Mouse (Mus musculus) midbrain, postnatal 0 days (tissue): ENCODE data around the gene Tcp11. TPM values are rescaled to one million over a fixed set of nuclear protein-coding genes. Genes with fewer than 3 reads are reported as not detected.
A peak's percentile ranks its signal among the peaks of the same experiment; 100 is the strongest.

Experiments
- ATAC-seq: fragments of 200-750 bp; cut with Nextera tagmentation; 2 replicates; pipeline ENCODE4 v1.8.0; 2017; ENCODE audit warnings: moderate number of reproducible peaks, mild to moderate bottlenecking, moderate TSS enrichment, moderate library complexity; ENCODE audit not compliant: low FRiP score
- DNase-seq: peaks from one replicate; pipeline ENCODE4 v3.0.0-alpha.2; 2015; ENCODE audit warnings: low spot score
- H3K27ac ChIP-seq: fragments of 300-500 bp; sonication (generic); 2 replicates; pipeline ENCODE4 v1.5.1; 2014; ENCODE audit warnings: low read depth, mild to moderate bottlenecking, low read length, mixed read lengths
- H3K27me3 ChIP-seq: fragments of 300-500 bp; sonication (generic); 2 replicates; pipeline ENCODE4 v1.6.1; 2014; ENCODE audit warnings: low read length, control low read depth, mixed read lengths; ENCODE audit not compliant: insufficient read depth
- H3K36me3 ChIP-seq: fragments of 300-500 bp; sonication (generic); 2 replicates; pipeline ENCODE4 v1.6.1; 2014; ENCODE audit warnings: low read length, control low read depth, mixed read lengths; ENCODE audit not compliant: insufficient read depth
- H3K4me1 ChIP-seq: fragments of 300-500 bp; sonication (generic); 2 replicates; pipeline ENCODE4 v1.6.1; 2014; ENCODE audit warnings: mild to moderate bottlenecking, control low read depth, antibody characterized with exemption, low read length, mixed read lengths; ENCODE audit not compliant: insufficient read depth
- H3K4me2 ChIP-seq: fragments of 300-500 bp; sonication (generic); 2 replicates; pipeline ENCODE4 v1.6.1; 2014; ENCODE audit warnings: low read depth, mild to moderate bottlenecking, low read length, mixed read lengths; ENCODE audit not compliant: poor library complexity, severe bottlenecking
- H3K4me3 ChIP-seq: fragments of 300-500 bp; sonication (generic); 2 replicates; pipeline ENCODE4 v1.5.1; 2014; ENCODE audit warnings: low read depth, mild to moderate bottlenecking, low read length, moderate library complexity
- H3K9ac ChIP-seq: fragments of 300-500 bp; sonication (generic); replicated peaks from 2 replicates; pipeline ENCODE4 v1.6.1; 2014; ENCODE audit warnings: mild to moderate bottlenecking, low read length, moderate library complexity, mixed read lengths; ENCODE audit not compliant: poor library complexity, severe bottlenecking
- H3K9me3 ChIP-seq: fragments of 300-500 bp; sonication (generic); 2 replicates; pipeline ENCODE4 v1.6.1; 2016; ENCODE audit warnings: low read length, control low read depth
- CTCF ChIP-seq: IDR thresholded peaks from 2 replicates; pipeline ENCODE4 v1.5.1; 2016; ENCODE audit warnings: antibody characterized with exemption, mild to moderate bottlenecking
- WGBS: fragments of 180-500 bp; shearing (Covaris S2); extraction: QIAGEN DNeasy Blood & Tissue Kit; methylation state at CpG from one replicate; pipeline ENCODE4 v1.1.7; 2014; 5-methylcytosine and 5-hydroxymethylcytosine counted together
- polyA plus RNA-seq: library from polyadenylated mRNA; unstranded; fragments of >200 nt; fragmentation: Nextera tagmentation; extraction: Ambion mirVana; gene quantifications from 2 replicates; pipeline ENCODE4 v1.2.1, GENCODE M21; 2015
- total RNA-seq: library from RNA; depleted of rRNA; stranded (reverse); fragments of >200 nt; gene quantifications from 2 replicates; pipeline ENCODE4 v1.2.3, GENCODE M21; 2014; rRNA removed

Gene Tcp11
- total and polyA plus RNA-seq, 2 experiments from 2014 or later = 2.5 to 8.2 TPM

GRCm38 (mm10) chr17:28022854-28023655 is 57.4 kb downstream of the Tcp11 start:
- no peaks in the 10 kb centered on the region for H3K36me3 ChIP-seq
- H3K4me2 ChIP-seq = no peak overlapping the region
- peak overlapping the region; percentile 68 for H3K27ac ChIP-seq
- H3K27me3 ChIP-seq = no peaks in the 10 kb centered on the region
- TF ChIP-seq CTCF = no peak
- DNase-seq (no peak), ATAC-seq (no peak)
- no peaks in the 10 kb centered on the region for H3K9me3 ChIP-seq
- no peak overlapping the region for H3K4me3 ChIP-seq
- peaks cover 14% of the 10 kb centered on the region for H3K4me1 ChIP-seq
- WGBS = 76% methylated on average over 22 of the region's 22 CpGs
- no peak overlapping the region for H3K9ac ChIP-seq

GRCm38 (mm10) chr17:28021911-28022310 is 58.5 kb downstream of the Tcp11 start:
- 0 out of 2 replicates have a peak, but pooled peaks have one; percentile 25 for ATAC-seq
- Histone ChIP-seq H3K27ac (peak overlapping the region; percentile 68; the same call in 1 of the 2 replicates), H3K9me3 (no peaks in the 10 kb centered on the region), H3K4me3 (no peak overlapping the region), H3K9ac (no peak overlapping the region), H3K27me3 (no peaks in the 10 kb centered on the region), H3K36me3 (no peaks in the 10 kb centered on the region), H3K4me2 (no peak overlapping the region), H3K4me1 (peaks cover 16% of the 10 kb centered on the region)
- peak; percentile 69 for DNase-seq
- no peak for TF ChIP-seq CTCF
- 49% methylated on average over 10 of the region's 10 CpGs for WGBS

GRCm38 (mm10) chr17:28019785-28020696 is 60.4 kb downstream of the Tcp11 start:
- Histone ChIP-seq H3K36me3 (no peaks in the 10 kb centered on the region), H3K4me1 (peaks cover 13% of the 10 kb centered on the region; the same call in 1 of the 2 replicates), H3K9me3 (no peaks in the 10 kb centered on the region), H3K4me3 (no peak overlapping the region), H3K27ac (no peak overlapping the region), H3K27me3 (no peaks in the 10 kb centered on the region), H3K4me2 (no peak overlapping the region), H3K9ac (no peak overlapping the region)
- TF ChIP-seq CTCF = no peak
- WGBS = 73% methylated on average over 20 of the region's 21 CpGs
- DNase-seq (no peak), ATAC-seq (no peak)

- H3K9ac ChIP-seq = no peak overlapping the region
- H3K27ac ChIP-seq = peak overlapping the region; percentile 4; the same call in 1 of the 2 replicates
- DNase-seq = no peak
- H3K4me2 ChIP-seq = no peak overlapping the region
- no peak overlapping the region for H3K4me3 ChIP-seq
- H3K9me3 ChIP-seq = no peaks in the 10 kb centered on the region
- no peaks in the 10 kb centered on the region for H3K36me3 ChIP-seq
- ATAC-seq = no peak
- 35% methylated on average over 11 of the region's 11 CpGs for WGBS
- no peaks in the 10 kb centered on the region for H3K27me3 ChIP-seq
- no peak for TF ChIP-seq CTCF
- peaks cover 13% of the 10 kb centered on the region; the same call in 1 of the 2 replicates for H3K4me1 ChIP-seq
These were observed 61.7 kb downstream of the Tcp11 start for GRCm38 (mm10) chr17:28018776-28019175.

- peaks cover 17% of the 10 kb centered on the region for H3K4me1 ChIP-seq
- H3K4me3 ChIP-seq = no peak overlapping the region
- WGBS = 33% methylated on average over 6 of the region's 6 CpGs
- no peak overlapping the region for H3K4me2 ChIP-seq
- H3K36me3 ChIP-seq = no peaks in the 10 kb centered on the region
- TF ChIP-seq CTCF = no peak
- no peaks in the 10 kb centered on the region for H3K9me3 ChIP-seq
- no peaks in the 10 kb centered on the region for H3K27me3 ChIP-seq
- peak overlapping the region; percentile 4; the same call in 1 of the 2 replicates for H3K27ac ChIP-seq
- DNase-seq (no peak), ATAC-seq (no peak)
- H3K9ac ChIP-seq = no peak overlapping the region
These were observed 62.1 kb downstream of the Tcp11 start for GRCm38 (mm10) chr17:28018344-28018743.

Other genes with a start within 250 kb of the Tcp11 start
- 112 and 140 TPM in 2 replicates for gene Snrpc, start 242.5 kb downstream of the Tcp11 start, total RNA-seq
- 210 and 216 TPM in 2 replicates for gene Snrpc, start 242.5 kb downstream of the Tcp11 start, polyA plus RNA-seq
- gene Uhrf1bp1, start 224.2 kb downstream of the Tcp11 start, total RNA-seq = 18.0 and 19.9 TPM in 2 replicates
- 3.9 and 4.5 TPM in 2 replicates for gene Uhrf1bp1, start 224.2 kb downstream of the Tcp11 start, polyA plus RNA-seq
- gene Anks1, start 171.3 kb downstream of the Tcp11 start, total RNA-seq = 109 and 112 TPM in 2 replicates
- gene Anks1, start 171.3 kb downstream of the Tcp11 start, polyA plus RNA-seq = 44.1 and 45.9 TPM in 2 replicates
- gene Taf11, start 170.8 kb downstream of the Tcp11 start, total RNA-seq = 18.1 and 21.0 TPM in 2 replicates
- gene Taf11, start 170.8 kb downstream of the Tcp11 start, polyA plus RNA-seq = 49.7 and 59.9 TPM in 2 replicates
- 19.9 and 24.7 TPM in 2 replicates for gene Scube3, start 61.5 kb upstream of the Tcp11 start, total RNA-seq
- 3.1 and 3.9 TPM in 2 replicates for gene Scube3, start 61.5 kb upstream of the Tcp11 start, polyA plus RNA-seq
- gene Zfp523, start 96.5 kb upstream of the Tcp11 start, total RNA-seq = 65.4 and 81.7 TPM in 2 replicates
- 38.7 and 40.0 TPM in 2 replicates for gene Zfp523, start 96.5 kb upstream of the Tcp11 start, polyA plus RNA-seq
- 6.7 and 8.5 TPM in 2 replicates for gene Def6, start 127.1 kb upstream of the Tcp11 start, total RNA-seq
- 7.4 and 8.3 TPM in 2 replicates for gene Def6, start 127.1 kb upstream of the Tcp11 start, polyA plus RNA-seq
- gene Ppard, start 152.1 kb upstream of the Tcp11 start, total RNA-seq = 7.7 and 10.1 TPM in 2 replicates
- 1.2 and 1.5 TPM in 2 replicates for gene Ppard, start 152.1 kb upstream of the Tcp11 start, polyA plus RNA-seq
- 33.4 and 33.6 TPM in 2 replicates for gene Fance, start 232.9 kb upstream of the Tcp11 start, total RNA-seq
- 26.1 and 28.6 TPM in 2 replicates for gene Fance, start 232.9 kb upstream of the Tcp11 start, polyA plus RNA-seq
- gene Rpl10a, start 247.8 kb upstream of the Tcp11 start, total RNA-seq = 810 and 1,016 TPM in 2 replicates
- 347 and 365 TPM in 2 replicates for gene Rpl10a, start 247.8 kb upstream of the Tcp11 start, polyA plus RNA-seq